Mouse (Mus musculus) spleen, postnatal 10 days (tissue): ENCODE measurements around the gene Abcc4.

Experiments used
- DNase-seq, 2 experiments: peaks; one replicate each; pipeline ENCODE4 v3.0.0; 2021 to 2022; ENCODE audit warnings: low spot score in 2 of 2

Abcc4 gene

GRCm38 (mm10) chr14:118642140-118642539 is 63.9 kb downstream of the Abcc4 start:
- peak in 1 of 2 experiments; percentile 34 for DNase-seq

GRCm38 (mm10) chr14:118638447-118639275 is 67.4 kb downstream of the Abcc4 start:
- peak in 1 of 2 experiments; percentile 30 for DNase-seq

- peak in 1 of 2 experiments; percentile 45 for DNase-seq
Measured at GRCm38 (mm10) chr14:118635493-118636183, 70.4 kb downstream of the Abcc4 start.

GRCm38 (mm10) chr14:118629649-118630048 is 76.4 kb downstream of the Abcc4 start:
- peak in 1 of 2 experiments; percentile 7 for DNase-seq

- DNase-seq, result no peak
Measured at GRCm38 (mm10) chr14:118621449-118621789, 84.6 kb downstream of the Abcc4 start.

GRCm38 (mm10) chr14:118620773-118621448 is 85.1 kb downstream of the Abcc4 start:
- DNase-seq, result no peak

- DNase-seq, result peak in 1 of 2 experiments; percentile 58
Measured at GRCm38 (mm10) chr14:118616698-118617311, 89.2 kb downstream of the Abcc4 start.

GRCm38 (mm10) chr14:118613734-118614133 is 92.3 kb downstream of the Abcc4 start:
- no peak for DNase-seq

- no peak for DNase-seq
Measured at GRCm38 (mm10) chr14:118611714-118612113, 94.3 kb downstream of the Abcc4 start.

- DNase-seq, result no peak
Measured at GRCm38 (mm10) chr14:118610786-118611185, 95.2 kb downstream of the Abcc4 start.

- DNase-seq, result no peak
Measured at GRCm38 (mm10) chr14:118608816-118609465, 97.1 kb downstream of the Abcc4 start.

- no peak for DNase-seq
Measured at GRCm38 (mm10) chr14:118608317-118608716, 97.7 kb downstream of the Abcc4 start.

- DNase-seq, result no peak
Measured at GRCm38 (mm10) chr14:118606476-118606875, 99.5 kb downstream of the Abcc4 start.

- DNase-seq, result no peak
Measured at GRCm38 (mm10) chr14:118604903-118605302, 101.1 kb downstream of the Abcc4 start.

- DNase-seq, result no peak
Measured at GRCm38 (mm10) chr14:118602031-118602430, 104.0 kb downstream of the Abcc4 start.

- DNase-seq, result no peak
Measured at GRCm38 (mm10) chr14:118600746-118601145, 105.3 kb downstream of the Abcc4 start.

- no peak for DNase-seq
Measured at GRCm38 (mm10) chr14:118598757-118599156, 107.3 kb downstream of the Abcc4 start.

GRCm38 (mm10) chr14:118594463-118594862 is 111.6 kb downstream of the Abcc4 start:
- DNase-seq, result no peak

GRCm38 (mm10) chr14:118591477-118592403 is 114.3 kb downstream of the Abcc4 start:
- DNase-seq, result peak; percentile 40 to 70

GRCm38 (mm10) chr14:118582333-118582941 is 123.6 kb downstream of the Abcc4 start:
- DNase-seq, result no peak
